Mouse (Mus musculus): ENCODE results near the gene Sirpa. TPM values are rescaled to one million over a fixed set of nuclear protein-coding genes. Genes with fewer than 3 reads are reported as not detected.

Sirpa gene
- total and polyA plus RNA-seq, 2 experiments from 2014 or later = 61.8 to 118 TPM

GRCm38 (mm10) chr2:129626621-129627061 lies 34.0 kb downstream of the Sirpa start:
- TF ChIP-seq CTCF (IDR thresholded peaks at IDR 0.05; ENCODE audit: low read depth) = no peak
- H3K4me2 ChIP-seq (ENCODE audit: low read depth) = no peak overlapping the region
- WGBS = 85% methylated on average over 4 of the region's 4 CpGs
- H3K4me3 ChIP-seq (ENCODE audit: low read depth, low read length) = no peak overlapping the region
- peaks cover 39% of the 10 kb centered on the region for H3K36me3 ChIP-seq (ENCODE audit: insufficient read depth)
- ATAC-seq (no peak), DNase-seq (no peak)
- H3K27me3 ChIP-seq (ENCODE audit: insufficient read depth, low read length) = no peaks in the 10 kb centered on the region
- no peak overlapping the region for H3K9ac ChIP-seq
- no peak overlapping the region for H3K27ac ChIP-seq (ENCODE audit: low read depth, low read length)
- no peaks in the 10 kb centered on the region for H3K9me3 ChIP-seq (ENCODE audit: low read length)
- no peaks in the 10 kb centered on the region for H3K4me1 ChIP-seq (ENCODE audit: insufficient read depth)

GRCm38 (mm10) chr2:129627133-129627532 lies 34.5 kb downstream of the Sirpa start:
- Histone ChIP-seq H3K27me3 (ENCODE audit: insufficient read depth, low read length) (no peaks in the 10 kb centered on the region), H3K27ac (ENCODE audit: low read depth, low read length) (no peak overlapping the region), H3K9me3 (ENCODE audit: low read length) (no peaks in the 10 kb centered on the region), H3K4me3 (ENCODE audit: low read depth, low read length) (no peak overlapping the region), H3K4me1 (ENCODE audit: insufficient read depth) (no peaks in the 10 kb centered on the region), H3K4me2 (ENCODE audit: low read depth) (no peak overlapping the region), H3K36me3 (ENCODE audit: insufficient read depth) (peaks cover 38% of the 10 kb centered on the region), H3K9ac (no peak overlapping the region)
- 92% methylated on average over 5 of the region's 5 CpGs for WGBS
- no peak for TF ChIP-seq CTCF (IDR thresholded peaks at IDR 0.05; ENCODE audit: low read depth)
- ATAC-seq (no peak), DNase-seq (no peak)

GRCm38 (mm10) chr2:129627811-129628210 lies 35.2 kb downstream of the Sirpa start:
- no peaks in the 10 kb centered on the region for H3K27me3 ChIP-seq (ENCODE audit: insufficient read depth, low read length)
- no peaks in the 10 kb centered on the region for H3K4me1 ChIP-seq (ENCODE audit: insufficient read depth)
- DNase-seq (no peak), ATAC-seq (no peak)
- peaks cover 36% of the 10 kb centered on the region for H3K36me3 ChIP-seq (ENCODE audit: insufficient read depth)
- 88% methylated on average over 13 of the region's 13 CpGs for WGBS
- no peak overlapping the region for H3K27ac ChIP-seq (ENCODE audit: low read depth, low read length)
- no peak overlapping the region for H3K9ac ChIP-seq
- no peaks in the 10 kb centered on the region for H3K9me3 ChIP-seq (ENCODE audit: low read length)
- no peak overlapping the region for H3K4me3 ChIP-seq (ENCODE audit: low read depth, low read length)
- TF ChIP-seq CTCF (IDR thresholded peaks at IDR 0.05; ENCODE audit: low read depth) = no peak
- no peak overlapping the region for H3K4me2 ChIP-seq (ENCODE audit: low read depth)

GRCm38 (mm10) chr2:129628456-129629185 lies 36.0 kb downstream of the Sirpa start:
- Histone ChIP-seq H3K9me3 (ENCODE audit: low read length) (no peaks in the 10 kb centered on the region), H3K27ac (ENCODE audit: low read depth, low read length) (no peak overlapping the region), H3K9ac (no peak overlapping the region), H3K4me2 (ENCODE audit: low read depth) (no peak overlapping the region), H3K27me3 (ENCODE audit: insufficient read depth, low read length) (no peaks in the 10 kb centered on the region), H3K4me3 (ENCODE audit: low read depth, low read length) (no peak overlapping the region), H3K36me3 (ENCODE audit: insufficient read depth) (peaks cover 36% of the 10 kb centered on the region), H3K4me1 (ENCODE audit: insufficient read depth) (no peaks in the 10 kb centered on the region)
- ATAC-seq = no peak
- TF ChIP-seq CTCF (IDR thresholded peaks at IDR 0.05; ENCODE audit: low read depth) = no peak
- no peak for DNase-seq
- WGBS = 95% methylated on average over 6 of the region's 6 CpGs

- no peak overlapping the region for H3K27ac ChIP-seq (ENCODE audit: low read depth, low read length)
- WGBS = 96% methylated on average over 15 of the region's 15 CpGs
- no peaks in the 10 kb centered on the region for H3K9me3 ChIP-seq (ENCODE audit: low read length)
- no peaks in the 10 kb centered on the region for H3K4me1 ChIP-seq (ENCODE audit: insufficient read depth)
- DNase-seq = no peak
- peaks cover 36% of the 10 kb centered on the region for H3K36me3 ChIP-seq (ENCODE audit: insufficient read depth)
- no peak for ATAC-seq
- no peak overlapping the region for H3K9ac ChIP-seq
- H3K4me3 ChIP-seq (ENCODE audit: low read depth, low read length) = no peak overlapping the region
- no peak overlapping the region for H3K4me2 ChIP-seq (ENCODE audit: low read depth)
- no peaks in the 10 kb centered on the region for H3K27me3 ChIP-seq (ENCODE audit: insufficient read depth, low read length)
- TF ChIP-seq CTCF (IDR thresholded peaks at IDR 0.05; ENCODE audit: low read depth) = no peak
These were observed 37.3 kb downstream of the Sirpa start for GRCm38 (mm10) chr2:129629786-129630531.

- Histone ChIP-seq H3K27me3 (ENCODE audit: insufficient read depth, low read length) (no peaks in the 10 kb centered on the region), H3K4me1 (ENCODE audit: insufficient read depth) (no peaks in the 10 kb centered on the region), H3K4me2 (ENCODE audit: low read depth) (no peak overlapping the region), H3K9me3 (ENCODE audit: low read length) (no peaks in the 10 kb centered on the region), H3K4me3 (ENCODE audit: low read depth, low read length) (no peak overlapping the region), H3K9ac (no peak overlapping the region), H3K36me3 (ENCODE audit: insufficient read depth) (peaks cover 36% of the 10 kb centered on the region), H3K27ac (ENCODE audit: low read depth, low read length) (no peak overlapping the region)
- no peak for DNase-seq
- 96% methylated on average over 3 of the region's 3 CpGs for WGBS
- ATAC-seq = no peak
- no peak for TF ChIP-seq CTCF (IDR thresholded peaks at IDR 0.05; ENCODE audit: low read depth)
These were observed 37.9 kb downstream of the Sirpa start for GRCm38 (mm10) chr2:129630532-129630886.

- no peak overlapping the region for H3K4me3 ChIP-seq (ENCODE audit: low read depth, low read length)
- no peak overlapping the region for H3K4me2 ChIP-seq (ENCODE audit: low read depth)
- no peaks in the 10 kb centered on the region for H3K9me3 ChIP-seq (ENCODE audit: low read length)
- TF ChIP-seq CTCF (IDR thresholded peaks at IDR 0.05; ENCODE audit: low read depth) = no peak
- no peak overlapping the region for H3K9ac ChIP-seq
- DNase-seq (no peak), ATAC-seq (no peak)
- no peak overlapping the region for H3K27ac ChIP-seq (ENCODE audit: low read depth, low read length)
- 89% methylated on average over 7 of the region's 7 CpGs for WGBS
- H3K4me1 ChIP-seq (ENCODE audit: insufficient read depth) = no peaks in the 10 kb centered on the region
- H3K27me3 ChIP-seq (ENCODE audit: insufficient read depth, low read length) = no peaks in the 10 kb centered on the region
- peaks cover 36% of the 10 kb centered on the region for H3K36me3 ChIP-seq (ENCODE audit: insufficient read depth)
These were observed 38.5 kb downstream of the Sirpa start for GRCm38 (mm10) chr2:129630978-129631660.

Data from forebrain, postnatal 0 days (tissue).